Mouse (Mus musculus): Measurements from ENCODE around the gene Syt7. TPM values are rescaled to one million over a fixed set of nuclear protein-coding genes. Genes with fewer than 3 reads are reported as not detected.
A peak's percentile ranks its signal among the peaks of the same experiment; 100 is the strongest.

Gene Syt7
- polyA plus RNA-seq, 1 experiment from 2014 or later, result 9.7 TPM

GRCm38 (mm10) chr19:10429371-10429770 lies 40.5 kb downstream of the Syt7 start:
- H3K4me2 ChIP-seq (ENCODE audit: low read length), result no peak overlapping the region
- H3K4me3 ChIP-seq (replicated peaks; ENCODE audit: low read length), result no peak overlapping the region
- H3K36me3 ChIP-seq (ENCODE audit: control insufficient read depth, insufficient read depth), result no peaks in the 10 kb centered on the region
- H3K9me3 ChIP-seq (ENCODE audit: control insufficient read depth, low read length), result no peaks in the 10 kb centered on the region
- H3K9ac ChIP-seq (replicated peaks; ENCODE audit: low read depth, low read length), result no peak overlapping the region
- no peak for ATAC-seq
- H3K27me3 ChIP-seq (replicated peaks; ENCODE audit: control insufficient read depth, insufficient read depth, low read length), result no peaks in the 10 kb centered on the region
- 82% methylated on average over 8 of the region's 8 CpGs for WGBS
- no peak overlapping the region for H3K27ac ChIP-seq (ENCODE audit: low read length)
- peaks cover 10% of the 10 kb centered on the region for H3K4me1 ChIP-seq (replicated peaks; ENCODE audit: control insufficient read depth, insufficient read depth, low read length)

- 69% methylated on average over 3 of the region's 3 CpGs for WGBS
- no peaks in the 10 kb centered on the region for H3K9me3 ChIP-seq (ENCODE audit: control insufficient read depth, low read length)
- no peak overlapping the region for H3K9ac ChIP-seq (replicated peaks; ENCODE audit: low read depth, low read length)
- no peak overlapping the region for H3K27ac ChIP-seq (ENCODE audit: low read length)
- H3K4me1 ChIP-seq (replicated peaks; ENCODE audit: control insufficient read depth, insufficient read depth, low read length), result peaks cover 10% of the 10 kb centered on the region
- H3K27me3 ChIP-seq (replicated peaks; ENCODE audit: control insufficient read depth, insufficient read depth, low read length), result no peaks in the 10 kb centered on the region
- H3K36me3 ChIP-seq (ENCODE audit: control insufficient read depth, insufficient read depth), result no peaks in the 10 kb centered on the region
- no peak overlapping the region for H3K4me2 ChIP-seq (ENCODE audit: low read length)
- no peak overlapping the region for H3K4me3 ChIP-seq (replicated peaks; ENCODE audit: low read length)
- ATAC-seq, result no peak
These were observed 42.5 kb downstream of the Syt7 start for GRCm38 (mm10) chr19:10431410-10431809.

- 22% methylated on average over 4 of the region's 4 CpGs for WGBS
- H3K27ac ChIP-seq (ENCODE audit: low read length), result no peak overlapping the region
These were observed 43.0 kb downstream of the Syt7 start for GRCm38 (mm10) chr19:10431841-10432240.

GRCm38 (mm10) chr19:10433225-10433624 lies 44.3 kb downstream of the Syt7 start:
- H3K27me3 ChIP-seq (replicated peaks; ENCODE audit: control insufficient read depth, insufficient read depth, low read length), result no peaks in the 10 kb centered on the region
- H3K27ac ChIP-seq (ENCODE audit: low read length), result no peak overlapping the region
- no peaks in the 10 kb centered on the region for H3K36me3 ChIP-seq (ENCODE audit: control insufficient read depth, insufficient read depth)
- H3K9ac ChIP-seq (replicated peaks; ENCODE audit: low read depth, low read length), result no peak overlapping the region
- H3K4me3 ChIP-seq (replicated peaks; ENCODE audit: low read length), result no peak overlapping the region
- H3K4me1 ChIP-seq (replicated peaks; ENCODE audit: control insufficient read depth, insufficient read depth, low read length), result peaks cover 10% of the 10 kb centered on the region
- no peak overlapping the region for H3K4me2 ChIP-seq (ENCODE audit: low read length)
- ATAC-seq, result no peak
- 87% methylated on average over 7 of the region's 7 CpGs for WGBS
- no peaks in the 10 kb centered on the region for H3K9me3 ChIP-seq (ENCODE audit: control insufficient read depth, low read length)

More at GRCm38 (mm10) chr19:10431841-10432240, 43.0 kb downstream of the Syt7 start:
- no peak overlapping the region for H3K4me3 ChIP-seq (replicated peaks; ENCODE audit: low read length)
- H3K9me3 ChIP-seq (ENCODE audit: control insufficient read depth, low read length), result no peaks in the 10 kb centered on the region
- no peaks in the 10 kb centered on the region for H3K27me3 ChIP-seq (replicated peaks; ENCODE audit: control insufficient read depth, insufficient read depth, low read length)
- no peak overlapping the region for H3K4me2 ChIP-seq (ENCODE audit: low read length)
- no peaks in the 10 kb centered on the region for H3K36me3 ChIP-seq (ENCODE audit: control insufficient read depth, insufficient read depth)
- no peak overlapping the region for H3K9ac ChIP-seq (replicated peaks; ENCODE audit: low read depth, low read length)
- ATAC-seq, result peak; percentile 35; the same call in 1 of the 2 replicates
- peaks cover 10% of the 10 kb centered on the region for H3K4me1 ChIP-seq (replicated peaks; ENCODE audit: control insufficient read depth, insufficient read depth, low read length)

GRCm38 (mm10) chr19:10433879-10434540 lies 45.1 kb downstream of the Syt7 start:
- WGBS, result 65% methylated on average over 9 of the region's 9 CpGs
- Histone ChIP-seq H3K36me3 (ENCODE audit: control insufficient read depth, insufficient read depth) (no peaks in the 10 kb centered on the region), H3K4me2 (ENCODE audit: low read length) (no peak overlapping the region), H3K4me3 (replicated peaks; ENCODE audit: low read length) (no peak overlapping the region), H3K4me1 (replicated peaks; ENCODE audit: control insufficient read depth, insufficient read depth, low read length) (peaks cover 10% of the 10 kb centered on the region), H3K27me3 (replicated peaks; ENCODE audit: control insufficient read depth, insufficient read depth, low read length) (no peaks in the 10 kb centered on the region), H3K9me3 (ENCODE audit: control insufficient read depth, low read length) (no peaks in the 10 kb centered on the region), H3K27ac (ENCODE audit: low read length) (no peak overlapping the region), H3K9ac (replicated peaks; ENCODE audit: low read depth, low read length) (no peak overlapping the region)
- peak; percentile 14; the same call in 1 of the 2 replicates for ATAC-seq

- no peak for ATAC-seq
- H3K9ac ChIP-seq (replicated peaks; ENCODE audit: low read depth, low read length), result no peak overlapping the region
These were observed 46.0 kb downstream of the Syt7 start for GRCm38 (mm10) chr19:10434927-10435326.

GRCm38 (mm10) chr19:10435908-10436307 lies 47.0 kb downstream of the Syt7 start:
- no peaks in the 10 kb centered on the region for H3K36me3 ChIP-seq (ENCODE audit: control insufficient read depth, insufficient read depth)
- H3K4me3 ChIP-seq (replicated peaks; ENCODE audit: low read length), result no peak overlapping the region
- H3K9me3 ChIP-seq (ENCODE audit: control insufficient read depth, low read length), result no peaks in the 10 kb centered on the region
- no peaks in the 10 kb centered on the region for H3K27me3 ChIP-seq (replicated peaks; ENCODE audit: control insufficient read depth, insufficient read depth, low read length)
- no peak overlapping the region for H3K27ac ChIP-seq (ENCODE audit: low read length)
- 27% methylated on average over 3 of the region's 3 CpGs for WGBS
- H3K4me1 ChIP-seq (replicated peaks; ENCODE audit: control insufficient read depth, insufficient read depth, low read length), result peaks cover 10% of the 10 kb centered on the region
- H3K9ac ChIP-seq (replicated peaks; ENCODE audit: low read depth, low read length), result no peak overlapping the region
- H3K4me2 ChIP-seq (ENCODE audit: low read length), result no peak overlapping the region
- peak; percentile 16; the same call in 1 of the 2 replicates for ATAC-seq

More at GRCm38 (mm10) chr19:10434927-10435326, 46.0 kb downstream of the Syt7 start:
- H3K27ac ChIP-seq (ENCODE audit: low read length), result no peak overlapping the region
- H3K4me1 ChIP-seq (replicated peaks; ENCODE audit: control insufficient read depth, insufficient read depth, low read length), result peaks cover 10% of the 10 kb centered on the region
- no peak overlapping the region for H3K4me2 ChIP-seq (ENCODE audit: low read length)
- WGBS, result 78% methylated on average over 6 of the region's 6 CpGs
- H3K9me3 ChIP-seq (ENCODE audit: control insufficient read depth, low read length), result no peaks in the 10 kb centered on the region
- no peaks in the 10 kb centered on the region for H3K36me3 ChIP-seq (ENCODE audit: control insufficient read depth, insufficient read depth)
- no peaks in the 10 kb centered on the region for H3K27me3 ChIP-seq (replicated peaks; ENCODE audit: control insufficient read depth, insufficient read depth, low read length)
- no peak overlapping the region for H3K4me3 ChIP-seq (replicated peaks; ENCODE audit: low read length)

GRCm38 (mm10) chr19:10436726-10437125 lies 47.8 kb downstream of the Syt7 start:
- H3K4me2 ChIP-seq (ENCODE audit: low read length), result no peak overlapping the region
- no peaks in the 10 kb centered on the region for H3K27me3 ChIP-seq (replicated peaks; ENCODE audit: control insufficient read depth, insufficient read depth, low read length)
- H3K9me3 ChIP-seq (ENCODE audit: control insufficient read depth, low read length), result no peaks in the 10 kb centered on the region
- H3K9ac ChIP-seq (replicated peaks; ENCODE audit: low read depth, low read length), result no peak overlapping the region
- no peak overlapping the region for H3K27ac ChIP-seq (ENCODE audit: low read length)
- no peak overlapping the region for H3K4me3 ChIP-seq (replicated peaks; ENCODE audit: low read length)
- H3K4me1 ChIP-seq (replicated peaks; ENCODE audit: control insufficient read depth, insufficient read depth, low read length), result peaks cover 8% of the 10 kb centered on the region
- no peak for ATAC-seq
- no peaks in the 10 kb centered on the region for H3K36me3 ChIP-seq (ENCODE audit: control insufficient read depth, insufficient read depth)
- WGBS, result 29% methylated on average over 1 of the region's 1 CpGs

- Histone ChIP-seq H3K36me3 (ENCODE audit: control insufficient read depth, insufficient read depth) (no peaks in the 10 kb centered on the region), H3K27me3 (replicated peaks; ENCODE audit: control insufficient read depth, insufficient read depth, low read length) (no peaks in the 10 kb centered on the region), H3K9me3 (ENCODE audit: control insufficient read depth, low read length) (no peaks in the 10 kb centered on the region), H3K4me2 (ENCODE audit: low read length) (no peak overlapping the region), H3K27ac (ENCODE audit: low read length) (no peak overlapping the region), H3K4me3 (replicated peaks; ENCODE audit: low read length) (no peak overlapping the region), H3K9ac (replicated peaks; ENCODE audit: low read depth, low read length) (no peak overlapping the region), H3K4me1 (replicated peaks; ENCODE audit: control insufficient read depth, insufficient read depth, low read length) (peaks cover 3% of the 10 kb centered on the region)
- ATAC-seq, result no peak
- WGBS, result 82% methylated on average over 1 of the region's 1 CpGs
These were observed 48.6 kb downstream of the Syt7 start for GRCm38 (mm10) chr19:10437521-10437920.
